Mouse (Mus musculus) bone marrow, adult 2 months (tissue): Measurements from ENCODE around the gene Sox5. TPM values are rescaled to one million over a fixed set of nuclear protein-coding genes. Genes with fewer than 3 reads are reported as not detected.

Source experiments
- H3K27ac ChIP-seq: fragments of 200-500 bp; 2 replicates; pipeline ENCODE4 v1.5.1; 2012; ENCODE audit warnings: low read depth, mild to moderate bottlenecking, control low read depth, inconsistent platforms, low read length; ENCODE audit not compliant: control insufficient read depth, poor library complexity, insufficient read depth
- H3K4me1 ChIP-seq: fragments of 200-500 bp; 2 replicates; pipeline ENCODE4 v1.6.1; 2011; ENCODE audit warnings: low read length; ENCODE audit not compliant: control insufficient read depth, insufficient read depth
- H3K4me3 ChIP-seq: fragments of 200-500 bp; replicated peaks from 2 replicates; pipeline ENCODE3; 2011; ENCODE audit warnings: mild to moderate bottlenecking, low read depth, low read length, control low read depth; ENCODE audit not compliant: control insufficient read depth
- CTCF ChIP-seq: fragments of 200-500 bp; IDR thresholded peaks from 2 replicates; pipeline ENCODE4 v1.5.1; 2011; ENCODE audit warnings: low read length, control low read depth; ENCODE audit not compliant: control insufficient read depth, insufficient read depth
- POLR2A ChIP-seq: fragments of 200-500 bp; IDR thresholded peaks from 2 replicates; pipeline ENCODE4 v1.6.1; 2011; ENCODE audit warnings: low read depth, mild to moderate bottlenecking, control low read depth, low read length, borderline replicate concordance; ENCODE audit not compliant: control insufficient read depth
- WGBS: fragments of 180-500 bp; shearing (Covaris S2); methylation state at CpG from one replicate; pipeline ENCODE4 v1.1.7; 2018; 5-methylcytosine and 5-hydroxymethylcytosine counted together
- polyA plus RNA-seq: library from polyadenylated mRNA; stranded (reverse); fragments of >200 nt; gene quantifications from 2 replicates; pipeline ENCODE4 v1.2.4, GENCODE M21; 2011; ENCODE audit warnings: low replicate concordance; ENCODE audit not compliant: missing spikeins, insufficient read depth, insufficient read length

Sox5 gene
- polyA plus RNA-seq, 1 experiment: not detected

DNA sequence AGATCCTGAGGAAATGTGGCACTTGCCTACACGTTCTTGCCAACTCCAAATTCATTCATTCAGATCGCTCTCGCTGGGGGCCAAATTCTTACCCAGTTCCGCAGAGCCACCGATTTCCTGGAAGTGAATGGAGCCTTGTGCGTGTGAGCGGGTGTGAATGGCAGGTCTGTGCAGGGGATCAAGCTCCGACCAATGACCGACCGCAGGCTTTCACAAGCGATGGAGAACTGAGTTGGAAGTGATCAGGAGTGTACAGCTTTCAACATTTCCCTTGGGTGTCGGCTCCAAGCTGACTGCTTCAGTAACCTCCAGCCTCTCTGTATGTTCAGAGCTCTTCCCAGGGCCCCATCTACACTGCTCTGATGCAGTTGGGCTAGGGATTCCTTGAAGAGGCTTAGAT is 651.9 kb downstream of the Sox5 start:
- WGBS: 88% methylated on average over 12 of the region's 12 CpGs
- TF ChIP-seq POLR2A (no peak), CTCF (no peak)

DNA sequence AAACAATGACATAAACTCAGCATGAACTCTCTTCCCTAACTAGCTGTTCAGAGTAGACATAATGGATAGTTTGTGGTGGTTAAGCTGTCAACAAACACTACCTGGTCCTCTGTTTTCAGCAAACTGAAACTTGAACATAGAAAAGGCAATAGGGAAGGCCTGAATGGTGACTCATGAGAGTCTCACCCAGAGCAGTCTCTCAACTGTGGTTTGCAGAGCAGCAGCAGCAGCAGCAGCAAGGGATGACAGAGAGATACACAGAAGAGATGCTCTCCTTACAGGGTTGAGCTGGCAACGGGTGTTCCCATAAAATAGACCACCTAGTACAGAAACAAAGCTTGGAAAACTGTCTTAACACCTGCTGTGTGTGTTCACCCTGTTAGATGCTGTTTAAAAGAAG is 661.8 kb downstream of the Sox5 start:
- H3K4me3 ChIP-seq: no peak overlapping the region
- 59% methylated on average over 1 of the region's 1 CpGs for WGBS
- no peak overlapping the region for H3K27ac ChIP-seq
- TF ChIP-seq CTCF (no peak), POLR2A (no peak)
- H3K4me1 ChIP-seq: no peaks in the 10 kb centered on the region

More for the DNA sequence above, 651.9 kb downstream of the Sox5 start:
- Histone ChIP-seq H3K4me1 (no peaks in the 10 kb centered on the region), H3K4me3 (no peak overlapping the region), H3K27ac (no peak overlapping the region)

DNA sequence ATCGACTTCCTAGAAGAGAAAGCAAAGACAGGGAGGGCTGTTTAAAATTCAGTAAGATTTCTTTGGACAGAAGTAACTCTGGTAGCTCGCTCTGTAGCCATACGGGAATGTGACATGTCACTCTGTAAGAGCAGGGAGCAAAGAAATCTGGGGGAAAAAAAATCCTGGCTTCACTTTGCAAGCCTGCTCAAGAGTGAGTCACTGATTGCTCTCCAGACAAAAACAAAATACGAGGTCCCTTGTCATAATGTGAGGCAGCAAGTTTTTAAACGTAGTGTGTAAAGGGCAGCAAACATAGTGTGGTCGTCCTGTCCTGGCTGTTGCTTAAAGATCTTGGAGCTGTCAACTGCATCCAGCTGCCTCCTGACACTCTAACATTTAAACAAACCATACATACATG is 665.1 kb downstream of the Sox5 start:
- 82% methylated on average over 6 of the region's 6 CpGs for WGBS
- Histone ChIP-seq H3K4me3 (no peak overlapping the region), H3K4me1 (no peaks in the 10 kb centered on the region), H3K27ac (no peak overlapping the region)
- TF ChIP-seq POLR2A: no peak
- no peak for TF ChIP-seq CTCF

DNA sequence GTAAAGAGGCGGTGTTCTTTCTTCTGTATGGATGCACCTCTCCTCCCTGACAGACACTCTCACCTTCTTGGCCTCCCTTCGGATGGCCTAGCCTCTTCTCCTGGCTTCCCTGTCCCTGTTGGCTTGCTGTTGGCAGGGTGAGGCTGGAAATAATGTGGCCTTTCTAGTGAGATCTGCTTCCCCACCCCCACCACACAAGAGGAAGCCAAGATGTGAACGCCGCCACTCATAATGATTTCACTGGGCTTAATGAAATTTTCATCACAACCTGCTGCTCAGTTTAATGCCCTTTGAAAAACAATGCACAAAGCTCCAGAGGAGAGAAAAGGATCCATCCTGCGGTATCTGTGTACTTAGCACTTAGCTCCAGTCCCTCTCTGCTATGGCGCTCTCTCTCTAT is 670.2 kb downstream of the Sox5 start:
- H3K4me3 ChIP-seq: no peak overlapping the region
- no peak overlapping the region for H3K27ac ChIP-seq
- WGBS: 82% methylated on average over 6 of the region's 6 CpGs
- H3K4me1 ChIP-seq: no peaks in the 10 kb centered on the region
- TF ChIP-seq POLR2A: no peak
- no peak for TF ChIP-seq CTCF

DNA sequence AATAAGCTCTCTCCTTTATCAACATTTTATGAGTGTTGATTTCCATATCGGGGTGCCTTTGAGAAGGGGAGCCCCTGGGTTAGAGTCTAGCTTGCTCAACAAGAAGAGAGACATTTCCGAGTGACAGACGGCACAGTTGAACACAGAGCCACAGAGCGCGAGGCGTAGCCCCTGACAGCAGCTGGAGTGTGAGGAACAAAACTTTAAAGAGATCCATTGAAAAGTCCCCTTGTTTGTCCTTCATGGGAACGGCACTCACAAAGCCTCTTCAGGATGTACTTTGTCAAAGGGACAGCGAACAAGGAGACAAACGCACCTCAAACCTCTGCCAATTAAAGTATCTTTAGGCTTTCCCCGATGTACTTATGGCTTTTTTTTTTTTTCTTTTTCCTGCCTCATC is 674.9 kb downstream of the Sox5 start:
- 87% methylated on average over 10 of the region's 10 CpGs for WGBS
- TF ChIP-seq POLR2A (no peak), CTCF (no peak)
- Histone ChIP-seq H3K4me1 (no peaks in the 10 kb centered on the region), H3K4me3 (no peak overlapping the region), H3K27ac (no peak overlapping the region)

DNA sequence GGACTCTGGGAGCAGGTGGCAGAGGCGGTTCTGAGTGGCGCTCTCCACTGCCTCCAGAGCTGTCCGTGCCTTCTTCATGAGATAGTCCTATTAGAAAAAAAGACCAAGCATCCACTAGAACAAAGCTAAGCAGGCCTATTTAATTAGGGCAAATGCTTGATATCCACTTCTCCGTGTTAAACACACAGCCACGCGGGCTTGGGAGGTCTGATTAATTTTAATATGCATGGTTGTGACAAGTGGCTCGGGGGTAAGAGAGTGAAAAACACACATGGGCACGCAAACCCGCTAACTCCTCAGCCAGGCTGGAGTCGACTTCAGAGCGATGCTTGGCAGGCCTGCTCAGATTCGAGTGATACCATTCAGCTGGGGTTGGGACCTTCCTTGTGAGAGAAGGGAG is 676.1 kb downstream of the Sox5 start:
- TF ChIP-seq CTCF: no peak
- no peak for TF ChIP-seq POLR2A
- H3K27ac ChIP-seq: no peak overlapping the region
- no peak overlapping the region for H3K4me3 ChIP-seq
- WGBS: 86% methylated on average over 12 of the region's 12 CpGs
- H3K4me1 ChIP-seq: no peaks in the 10 kb centered on the region

DNA sequence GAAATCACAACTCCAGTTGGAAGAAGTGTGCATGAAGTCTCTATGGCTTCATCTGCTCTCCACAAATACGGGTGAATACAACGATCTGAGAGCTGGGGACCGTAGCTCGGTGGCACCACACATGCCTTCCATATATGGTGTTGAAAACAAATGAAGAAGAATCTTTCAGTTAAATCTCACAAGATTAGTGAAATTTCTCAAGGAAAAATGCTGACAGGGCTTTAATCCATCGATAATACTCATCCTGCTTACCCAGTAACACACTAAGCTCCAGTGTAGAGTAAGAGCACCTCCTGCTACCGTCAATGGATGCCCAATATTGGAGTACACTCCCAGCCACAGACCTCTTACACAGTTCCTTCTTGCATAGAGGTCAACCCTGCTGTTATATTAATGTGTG is 678.2 kb downstream of the Sox5 start:
- Histone ChIP-seq H3K27ac (no peak overlapping the region), H3K4me3 (no peak overlapping the region), H3K4me1 (no peaks in the 10 kb centered on the region)
- 88% methylated on average over 6 of the region's 6 CpGs for WGBS
- TF ChIP-seq CTCF (no peak), POLR2A (no peak)

DNA sequence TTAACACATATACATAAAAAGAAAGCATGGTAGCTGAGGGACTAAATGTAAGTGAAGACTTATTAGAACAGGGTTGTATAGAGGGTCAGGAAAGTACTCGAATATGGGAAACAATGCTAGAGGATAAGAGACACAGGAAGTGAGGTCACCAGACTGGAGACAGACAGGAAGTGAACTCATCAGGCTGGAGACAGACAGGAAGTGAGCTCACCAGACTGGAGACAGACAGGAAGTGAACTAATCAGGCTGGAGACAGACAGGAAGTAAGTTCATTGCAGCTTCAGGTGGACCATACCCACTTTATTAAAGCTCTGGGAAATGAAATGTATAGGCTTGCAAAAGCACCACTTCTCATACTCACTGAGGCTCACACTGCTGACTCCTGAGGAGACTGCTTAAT is 680.9 kb downstream of the Sox5 start:
- TF ChIP-seq POLR2A (no peak), CTCF (no peak)
- no peaks in the 10 kb centered on the region for H3K4me1 ChIP-seq
- no peak overlapping the region for H3K4me3 ChIP-seq
- no peak overlapping the region for H3K27ac ChIP-seq
- 54% methylated on average over 1 of the region's 1 CpGs for WGBS

DNA sequence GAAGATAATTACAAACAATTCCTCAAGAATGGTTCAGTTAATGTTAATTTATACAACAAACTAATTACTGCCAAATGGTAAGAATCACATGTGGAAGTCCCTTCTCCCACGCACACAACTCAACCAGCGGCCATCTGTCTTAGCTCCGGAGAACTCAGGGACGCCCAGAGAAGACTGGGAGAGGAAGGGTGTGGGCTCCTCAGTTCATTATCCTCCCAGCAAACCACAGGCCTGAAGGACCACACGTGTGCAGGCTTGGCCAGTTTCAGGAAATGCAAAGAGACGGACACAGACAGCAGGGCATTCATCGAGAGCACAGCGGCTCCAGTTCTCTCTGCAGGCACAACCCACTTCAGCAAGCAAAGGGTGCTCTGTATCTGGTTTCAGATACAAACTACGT is 683.7 kb downstream of the Sox5 start:
- no peak overlapping the region for H3K4me3 ChIP-seq
- H3K27ac ChIP-seq: no peak overlapping the region
- no peak for TF ChIP-seq CTCF
- TF ChIP-seq POLR2A: no peak
- no peaks in the 10 kb centered on the region for H3K4me1 ChIP-seq
- 68% methylated on average over 9 of the region's 9 CpGs for WGBS
